Mouse (Mus musculus): Measurements from ENCODE around the gene Meis2. TPM values are rescaled to one million over a fixed set of nuclear protein-coding genes. Genes with fewer than 3 reads are reported as not detected.

Meis2 gene
- 52.8 and 60.4 TPM in 2 replicates for polyA plus RNA-seq (2015; fragmentation: Nextera tagmentation; extraction: Ambion mirVana)

GRCm38 (mm10) chr2:116065570-116066005 lies at the start of gene Meis2:
TSS of gene Meis2 (minus strand) at chr2:116065839.
- peak; percentile 95 for DNase-seq (ENCODE audit: low spot score)
- no peak for TF ChIP-seq CTCF (IDR thresholded peaks at IDR 0.05; ENCODE audit: low read depth)
- Histone ChIP-seq H3K9me3 (replicated peaks; ENCODE audit: low read length) (no peaks in the 10 kb centered on the region), H3K27ac (peak within 1 kb of the TSS; percentile 97), H3K4me3 (replicated peaks; ENCODE audit: low read depth, low read length) (peak within 1 kb of the TSS; percentile 82), H3K4me2 (ENCODE audit: low read length) (peak within 1 kb of the TSS; percentile 79), H3K4me1 (replicated peaks; ENCODE audit: insufficient read depth, low read length) (no peaks in the 10 kb centered on the region), H3K36me3 (ENCODE audit: insufficient read depth, low read length) (no peaks in the 10 kb centered on the region), H3K27me3 (ENCODE audit: insufficient read depth, low read length) (no peaks in the 10 kb centered on the region), H3K9ac (ENCODE audit: low read depth, low read length) (peak within 1 kb of the TSS; percentile 96)
- under 1% methylated on average over 36 of the region's 37 CpGs for WGBS
- ATAC-seq (replicated peaks; ENCODE audit: low FRiP score, low read depth), result peak; percentile 80

GRCm38 (mm10) chr2:116106194-116106593 lies 40.6 kb upstream of the Meis2 start:
- peak; percentile 72 for DNase-seq (ENCODE audit: low spot score)
- WGBS, result 51% methylated on average over 4 of the region's 4 CpGs

GRCm38 (mm10) chr2:116105179-116105578 lies 39.5 kb upstream of the Meis2 start:
- Histone ChIP-seq H3K4me2 (ENCODE audit: low read length) (no peak overlapping the region), H3K27ac (no peak overlapping the region), H3K36me3 (ENCODE audit: insufficient read depth, low read length) (no peaks in the 10 kb centered on the region), H3K4me3 (replicated peaks; ENCODE audit: low read depth, low read length) (no peak overlapping the region), H3K27me3 (ENCODE audit: insufficient read depth, low read length) (no peaks in the 10 kb centered on the region), H3K9ac (ENCODE audit: low read depth, low read length) (no peak overlapping the region), H3K9me3 (replicated peaks; ENCODE audit: low read length) (no peaks in the 10 kb centered on the region), H3K4me1 (replicated peaks; ENCODE audit: insufficient read depth, low read length) (0 out of 2 replicates have a peak, but pooled peaks cover 3% of the 10 kb centered on the region)
- ATAC-seq (replicated peaks; ENCODE audit: low FRiP score, low read depth) (no peak), DNase-seq (ENCODE audit: low spot score) (peak; percentile 70)
- 42% methylated on average over 3 of the region's 3 CpGs for WGBS
- TF ChIP-seq CTCF (IDR thresholded peaks at IDR 0.05; ENCODE audit: low read depth), result peak; percentile 54

More at GRCm38 (mm10) chr2:116106194-116106593, 40.6 kb upstream of the Meis2 start:
- H3K27me3 ChIP-seq (ENCODE audit: insufficient read depth, low read length), result no peaks in the 10 kb centered on the region
- H3K36me3 ChIP-seq (ENCODE audit: insufficient read depth, low read length), result no peaks in the 10 kb centered on the region
- H3K4me1 ChIP-seq (replicated peaks; ENCODE audit: insufficient read depth, low read length), result 0 out of 2 replicates have a peak, but pooled peaks cover 3% of the 10 kb centered on the region
- no peak overlapping the region for H3K9ac ChIP-seq (ENCODE audit: low read depth, low read length)
- TF ChIP-seq CTCF (IDR thresholded peaks at IDR 0.05; ENCODE audit: low read depth), result peak; percentile 64
- H3K27ac ChIP-seq, result no peak overlapping the region
- no peak for ATAC-seq (replicated peaks; ENCODE audit: low FRiP score, low read depth)
- no peak overlapping the region for H3K4me2 ChIP-seq (ENCODE audit: low read length)
- H3K9me3 ChIP-seq (replicated peaks; ENCODE audit: low read length), result no peaks in the 10 kb centered on the region
- H3K4me3 ChIP-seq (replicated peaks; ENCODE audit: low read depth, low read length), result no peak overlapping the region

- 42% methylated on average over 5 of the region's 5 CpGs for WGBS
- ATAC-seq (replicated peaks; ENCODE audit: low FRiP score, low read depth), result peak; percentile 49; the same call in 1 of the 2 replicates
Observed at GRCm38 (mm10) chr2:116103411-116103996, 37.9 kb upstream of the Meis2 start.

GRCm38 (mm10) chr2:116101221-116101620 lies 35.6 kb upstream of the Meis2 start:
- no peak for ATAC-seq (replicated peaks; ENCODE audit: low FRiP score, low read depth)
- no peak overlapping the region for H3K27ac ChIP-seq
- no peak overlapping the region for H3K4me2 ChIP-seq (ENCODE audit: low read length)
- DNase-seq (ENCODE audit: low spot score), result peak; percentile 77
- no peaks in the 10 kb centered on the region for H3K27me3 ChIP-seq (ENCODE audit: insufficient read depth, low read length)
- H3K9ac ChIP-seq (ENCODE audit: low read depth, low read length), result no peak overlapping the region
- H3K9me3 ChIP-seq (replicated peaks; ENCODE audit: low read length), result no peaks in the 10 kb centered on the region
- TF ChIP-seq CTCF (IDR thresholded peaks at IDR 0.05; ENCODE audit: low read depth), result peak; percentile 79
- 0 out of 2 replicates have a peak, but pooled peaks cover 3% of the 10 kb centered on the region for H3K4me1 ChIP-seq (replicated peaks; ENCODE audit: insufficient read depth, low read length)
- no peaks in the 10 kb centered on the region for H3K36me3 ChIP-seq (ENCODE audit: insufficient read depth, low read length)
- no peak overlapping the region for H3K4me3 ChIP-seq (replicated peaks; ENCODE audit: low read depth, low read length)

More at GRCm38 (mm10) chr2:116103411-116103996, 37.9 kb upstream of the Meis2 start:
- Histone ChIP-seq H3K4me2 (ENCODE audit: low read length) (no peak overlapping the region), H3K27me3 (ENCODE audit: insufficient read depth, low read length) (no peaks in the 10 kb centered on the region), H3K27ac (no peak overlapping the region), H3K4me3 (replicated peaks; ENCODE audit: low read depth, low read length) (no peak overlapping the region), H3K9ac (ENCODE audit: low read depth, low read length) (no peak overlapping the region), H3K4me1 (replicated peaks; ENCODE audit: insufficient read depth, low read length) (0 out of 2 replicates have a peak, but pooled peaks cover 3% of the 10 kb centered on the region), H3K9me3 (replicated peaks; ENCODE audit: low read length) (no peaks in the 10 kb centered on the region), H3K36me3 (ENCODE audit: insufficient read depth, low read length) (no peaks in the 10 kb centered on the region)
- no peak for TF ChIP-seq CTCF (IDR thresholded peaks at IDR 0.05; ENCODE audit: low read depth)
- peak; percentile 56 for DNase-seq (ENCODE audit: low spot score)

GRCm38 (mm10) chr2:116080961-116081360 lies 15.3 kb upstream of the Meis2 start:
- Histone ChIP-seq H3K9ac (ENCODE audit: low read depth, low read length) (no peak overlapping the region), H3K27me3 (ENCODE audit: insufficient read depth, low read length) (no peaks in the 10 kb centered on the region), H3K4me2 (ENCODE audit: low read length) (no peak overlapping the region), H3K4me3 (replicated peaks; ENCODE audit: low read depth, low read length) (no peak overlapping the region), H3K4me1 (replicated peaks; ENCODE audit: insufficient read depth, low read length) (no peaks in the 10 kb centered on the region), H3K36me3 (ENCODE audit: insufficient read depth, low read length) (no peaks in the 10 kb centered on the region), H3K27ac (no peak overlapping the region), H3K9me3 (replicated peaks; ENCODE audit: low read length) (no peaks in the 10 kb centered on the region)
- no peak for TF ChIP-seq CTCF (IDR thresholded peaks at IDR 0.05; ENCODE audit: low read depth)
- ATAC-seq (replicated peaks; ENCODE audit: low FRiP score, low read depth) (no peak), DNase-seq (ENCODE audit: low spot score) (no peak)
- WGBS, result 85% methylated on average over 2 of the region's 2 CpGs

Data from kidney, postnatal 0 days (tissue).